Mouse (Mus musculus) ES-E14 (cell line): ENCODE measurements around the gene Sh3gl1. TPM values are rescaled to one million over a fixed set of nuclear protein-coding genes. Genes with fewer than 3 reads are reported as not detected.

Experiments used
- DNase-seq: peaks from one replicate; pipeline ENCODE4 v3.0.0-alpha.2; 2013; ENCODE audit warnings: low read depth, low spot score
- H3K27ac ChIP-seq: 2 replicates; pipeline ENCODE4 v1.5.1; 2012; ENCODE audit warnings: low read depth, mild to moderate bottlenecking, low read length, moderate library complexity, mixed read lengths; ENCODE audit not compliant: poor library complexity, insufficient read depth, severe bottlenecking
- H3K36me3 ChIP-seq: 2 replicates; pipeline ENCODE4 v1.6.1; 2012; ENCODE audit warnings: mild to moderate bottlenecking, low read length, moderate library complexity, mixed read lengths; ENCODE audit not compliant: control insufficient read depth, poor library complexity, insufficient read depth, severe bottlenecking
- H3K4me1 ChIP-seq, 2 experiments: fragments of 150-350 bp in 1 of 2; sonication (generic) in 1 of 2; 2 replicates each; pipeline ENCODE4 v1.6.1; 2012; ENCODE audit warnings: low read length in 2 of 2, mild to moderate bottlenecking in 1 of 2, mixed read lengths in 1 of 2; ENCODE audit not compliant: control insufficient read depth in 2 of 2, insufficient read depth in 2 of 2, poor library complexity in 1 of 2
- H3K4me3 ChIP-seq, 2 experiments: fragments of 150-350 bp in 1 of 2; sonication (generic) in 1 of 2; 2 replicates each; pipeline ENCODE4 v1.5.1; 2012; ENCODE audit warnings: low read length in 2 of 2, low read depth in 1 of 2, mild to moderate bottlenecking in 1 of 2, mixed read lengths in 1 of 2; ENCODE audit not compliant: insufficient read depth in 1 of 2, poor library complexity in 1 of 2, severe bottlenecking in 1 of 2
- H3K9ac ChIP-seq: 2 replicates; pipeline ENCODE4 v1.6.1; 2012; ENCODE audit warnings: low read depth, mild to moderate bottlenecking, low read length, mixed read lengths; ENCODE audit not compliant: poor library complexity, insufficient read depth, severe bottlenecking
- H3K9me3 ChIP-seq: fragments of 150-350 bp; sonication (generic); 2 replicates; pipeline ENCODE4 v1.6.1; 2012; ENCODE audit warnings: low read depth, mild to moderate bottlenecking, low read length; ENCODE audit not compliant: control insufficient read depth, insufficient read depth
- CHD2 ChIP-seq: IDR thresholded peaks from 2 replicates; pipeline ENCODE4 v1.6.1; 2014; ENCODE audit warnings: mild to moderate bottlenecking, low read depth, low read length, inconsistent platforms
- HCFC1 ChIP-seq: IDR thresholded peaks from 2 replicates; pipeline ENCODE4 v1.6.1; 2012; ENCODE audit warnings: low read length, inconsistent platforms, borderline replicate concordance; ENCODE audit not compliant: insufficient read depth
- MAFK ChIP-seq: IDR thresholded peaks from 2 replicates; pipeline ENCODE4 v1.6.1; 2014; ENCODE audit warnings: mild to moderate bottlenecking, low read depth, low read length, inconsistent platforms; ENCODE audit not compliant: insufficient read depth
- ZC3H11A ChIP-seq: IDR thresholded peaks from 2 replicates; pipeline ENCODE4 v1.6.1; 2012; ENCODE audit warnings: low read depth, mild to moderate bottlenecking, inconsistent platforms, low read length, borderline replicate concordance
- ZNF384 ChIP-seq: IDR thresholded peaks from 2 replicates; pipeline ENCODE4 v1.6.1; 2012; ENCODE audit warnings: low read depth, low read length, inconsistent platforms
- in situ Hi-C, 2 experiments: fragments of 600-800 bp; cut with MboI; formaldehyde crosslinking; loops; one replicate each; pipeline ENCODE4 v1.15.1; 2025; ENCODE audit warnings: low sequenced_read_pairs in 2 of 2, inconsistent platforms in 1 of 2; ENCODE audit not compliant: unreplicated experiment in 2 of 2
- total RNA-seq: library from RNA; depleted of rRNA; stranded (reverse); fragments of 300-350 nt; gene quantifications from 2 replicates; pipeline ENCODE4 v1.2.3, GENCODE M21; 2012

The Sh3gl1 gene
- total RNA-seq, 1 experiment: 73.8 TPM

- no peak for TF ChIP-seq HCFC1
- no peak for TF ChIP-seq ZC3H11A
- TF ChIP-seq CHD2: no peak
- no peak for TF ChIP-seq MAFK
- no peak for TF ChIP-seq ZNF384
- H3K9me3 ChIP-seq: no peaks in the 10 kb centered on the region
- peaks cover 0 to 6% of the 10 kb centered on the region in 2 experiments; a peak in 2 of 4 replicates for H3K4me1 ChIP-seq
- no peak overlapping the region for H3K27ac ChIP-seq
- in situ Hi-C loops: no loop called here
- H3K4me3 ChIP-seq: no peak overlapping the region
- DNase-seq: no peak
- H3K36me3 ChIP-seq: no peaks in the 10 kb centered on the region
- no peak overlapping the region for H3K9ac ChIP-seq
These were observed 33.4 kb downstream of the Sh3gl1 start for GRCm38 (mm10) chr17:56003000-56003399.

DNA sequence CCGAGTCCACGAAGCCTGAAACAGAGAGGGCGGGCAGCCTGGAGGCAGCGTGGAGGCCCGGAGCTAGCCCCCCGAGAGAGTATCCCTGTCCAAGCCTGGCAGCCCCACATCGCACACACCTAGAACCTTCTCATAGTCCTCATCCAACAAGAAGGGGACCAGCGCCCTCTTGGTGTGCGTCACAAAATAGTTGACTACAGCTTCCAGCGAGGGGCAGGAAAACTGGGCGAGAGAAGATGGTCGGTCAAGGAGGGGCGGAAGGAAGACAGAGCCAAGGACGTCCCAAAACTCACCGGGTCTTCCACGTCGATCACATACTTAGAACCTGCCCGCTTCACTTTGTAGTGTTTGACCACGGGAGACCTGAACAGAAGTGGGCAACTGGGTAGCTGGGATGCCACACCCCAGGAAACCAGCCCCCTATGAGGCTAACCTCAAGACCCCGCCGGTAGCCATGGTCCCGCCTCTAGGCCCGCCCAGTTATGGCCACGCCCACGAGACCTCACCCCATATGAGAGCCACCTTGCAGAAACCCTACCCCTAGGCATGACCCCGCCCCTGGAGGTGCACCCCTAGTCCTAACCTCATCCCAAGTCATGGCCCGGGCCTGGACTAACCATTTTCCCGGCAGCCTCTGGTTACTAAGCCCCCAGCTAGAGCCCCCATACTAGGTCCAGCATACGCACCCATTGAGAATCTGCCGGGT, 36.5 kb downstream of the Sh3gl1 start:
- Histone ChIP-seq H3K36me3 (peaks cover 3% of the 10 kb centered on the region; the same call in 1 of the 2 replicates), H3K9ac (peak overlapping the region; percentile 67), H3K9me3 (no peaks in the 10 kb centered on the region), H3K4me3 (peak overlapping the region; percentile 46 to 87), H3K27ac (no peak overlapping the region), H3K4me1 (peaks cover 0 to 5% of the 10 kb centered on the region in 2 experiments; a peak in 1 of 4 replicates)
- in situ Hi-C loops: no loop called here
- no peak for TF ChIP-seq CHD2
- no peak for TF ChIP-seq ZNF384
- TF ChIP-seq ZC3H11A: no peak
- no peak for TF ChIP-seq MAFK
- no peak for TF ChIP-seq HCFC1
- no peak for DNase-seq

GRCm38 (mm10) chr17:55996007-55996406, 40.4 kb downstream of the Sh3gl1 start:
- Histone ChIP-seq H3K27ac (no peak overlapping the region), H3K36me3 (peaks cover 3% of the 10 kb centered on the region; the same call in 1 of the 2 replicates), H3K9ac (0 out of 2 replicates have a peak overlapping the region, but pooled peaks have one; percentile 3), H3K4me1 (peaks cover 0 to 5% of the 10 kb centered on the region in 2 experiments; a peak in 1 of 4 replicates), H3K4me3 (peak overlapping the region in 1 of 2 experiments; percentile 14; a peak in 1 of 4 replicates), H3K9me3 (no peaks in the 10 kb centered on the region)
- DNase-seq: no peak
- no peak for TF ChIP-seq ZNF384
- TF ChIP-seq MAFK: no peak
- no peak for TF ChIP-seq HCFC1
- no peak for TF ChIP-seq CHD2
- no peak for TF ChIP-seq ZC3H11A
- in situ Hi-C loops: no loop called here

GRCm38 (mm10) chr17:55990278-55990898, 46.0 kb downstream of the Sh3gl1 start:
- peaks cover 2% of the 10 kb centered on the region; the same call in 1 of the 2 replicates for H3K36me3 ChIP-seq
- no peak for TF ChIP-seq MAFK
- no peak for TF ChIP-seq ZNF384
- no peak for TF ChIP-seq ZC3H11A
- no peak for TF ChIP-seq CHD2
- no peak for TF ChIP-seq HCFC1
- no peaks in the 10 kb centered on the region; a peak in 1 of 4 replicates for H3K4me1 ChIP-seq
- H3K9me3 ChIP-seq: no peaks in the 10 kb centered on the region
- no peak overlapping the region for H3K4me3 ChIP-seq
- DNase-seq: no peak
- no peak overlapping the region for H3K27ac ChIP-seq
- no peak overlapping the region for H3K9ac ChIP-seq
- in situ Hi-C loops: no loop called here
